Mouse (Mus musculus) heart, adult 18-20 months (tissue): ENCODE results near the gene Fcer1g. TPM values are rescaled to one million over a fixed set of nuclear protein-coding genes. Genes with fewer than 3 reads are reported as not detected.
A peak's percentile ranks its signal among the peaks of the same experiment; 100 is the strongest.

ENCODE experiments used
- DNase-seq, 2 experiments: peaks; one replicate each; pipeline ENCODE4 v3.0.0; 2021 to 2022; ENCODE audit warnings: mixed read lengths in 1 of 2
- total RNA-seq, 2 experiments: library from RNA; stranded (reverse); gene quantifications; 2 replicates each; pipeline ENCODE4 v1.2.3; 2021

The Fcer1g gene
- total RNA-seq, 2 experiments from 2014 or later: 10.2 to 13.4 TPM

- no peak for DNase-seq
Measured at GRCm38 (mm10) chr1:171216241-171216955, 17.8 kb downstream of the Fcer1g start.

GRCm38 (mm10) chr1:171213801-171214496 lies 20.2 kb downstream of the Fcer1g start, which contains the start of gene Nr1i3:
Nr1i3 (plus strand) TSS chr1:171213970.
- no peak for DNase-seq

- peak in 1 of 2 experiments; percentile 18 for DNase-seq
Measured at GRCm38 (mm10) chr1:171212854-171213253, 21.3 kb downstream of the Fcer1g start.

GRCm38 (mm10) chr1:171209409-171209808 lies 24.8 kb downstream of the Fcer1g start:
- no peak for DNase-seq

- peak; percentile 52 to 74 for DNase-seq
Measured at GRCm38 (mm10) chr1:171205704-171206493, 28.3 kb downstream of the Fcer1g start.

GRCm38 (mm10) chr1:171204249-171204644 lies 29.9 kb downstream of the Fcer1g start:
- no peak for DNase-seq

GRCm38 (mm10) chr1:171203471-171204248 lies 30.5 kb downstream of the Fcer1g start:
- DNase-seq: no peak

- DNase-seq: no peak
Measured at GRCm38 (mm10) chr1:171200769-171201168, 33.4 kb downstream of the Fcer1g start.

GRCm38 (mm10) chr1:171199532-171199931 lies 34.6 kb downstream of the Fcer1g start:
- no peak for DNase-seq

- DNase-seq: peak; percentile 81 to 88
Measured at GRCm38 (mm10) chr1:171195887-171196397, 38.2 kb downstream of the Fcer1g start, which contains the start of gene Pcp4l1. Pcp4l1 (minus strand) TSS chr1:171196268.

GRCm38 (mm10) chr1:171195046-171195822 lies 38.9 kb downstream of the Fcer1g start:
- no peak for DNase-seq

GRCm38 (mm10) chr1:171193911-171194830 lies 40.0 kb downstream of the Fcer1g start:
- DNase-seq: peak in 1 of 2 experiments; percentile 48

- peak in 1 of 2 experiments; percentile 49 for DNase-seq
Measured at GRCm38 (mm10) chr1:171193093-171193840, 40.9 kb downstream of the Fcer1g start.

GRCm38 (mm10) chr1:171192283-171192682 lies 41.9 kb downstream of the Fcer1g start:
- no peak for DNase-seq

- DNase-seq: no peak
Measured at GRCm38 (mm10) chr1:171190832-171191231, 43.3 kb downstream of the Fcer1g start.

- DNase-seq: no peak
Measured at GRCm38 (mm10) chr1:171189476-171190114, 44.6 kb downstream of the Fcer1g start.

GRCm38 (mm10) chr1:171189046-171189445 lies 45.1 kb downstream of the Fcer1g start:
- peak; percentile 47 to 49 for DNase-seq
